Mouse (Mus musculus) spleen, postnatal 14 days (tissue): ENCODE measurements around the gene Olfr1390.
"Not testable (repeated sequence)": the region's sequence is repeated elsewhere in the genome, so short reads cannot be mapped to it uniquely, and the experiment has no call there.

Experiments used
- DNase-seq, 2 experiments: peaks; one replicate each; pipeline ENCODE4 v3.0.0; 2021 to 2022; ENCODE audit warnings: low spot score in 2 of 2

Gene Olfr1390

DNA sequence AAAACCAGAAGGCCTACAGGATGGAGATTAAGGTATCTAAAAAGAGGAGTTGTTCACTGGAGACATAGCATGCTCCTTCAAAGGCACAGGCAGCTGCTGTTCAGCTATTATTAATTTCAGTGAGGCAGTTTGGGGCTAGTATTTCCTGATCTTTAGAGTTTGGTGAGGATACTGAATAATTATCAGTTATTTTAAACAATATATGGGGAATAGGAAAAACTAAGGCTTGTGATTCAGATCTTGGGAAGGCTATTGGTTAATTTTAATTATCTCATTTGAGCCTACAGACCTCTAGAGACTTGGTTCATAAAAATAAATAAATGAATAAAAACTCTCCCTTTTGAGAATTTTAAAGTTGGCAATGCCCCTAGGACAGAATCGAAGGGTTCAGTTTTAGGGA, at the start of gene Olfr1390:
TSS of gene Olfr1390 (plus strand) at position 301 of the 400 bp plus-strand sequence.
- DNase-seq, result no peak

DNA sequence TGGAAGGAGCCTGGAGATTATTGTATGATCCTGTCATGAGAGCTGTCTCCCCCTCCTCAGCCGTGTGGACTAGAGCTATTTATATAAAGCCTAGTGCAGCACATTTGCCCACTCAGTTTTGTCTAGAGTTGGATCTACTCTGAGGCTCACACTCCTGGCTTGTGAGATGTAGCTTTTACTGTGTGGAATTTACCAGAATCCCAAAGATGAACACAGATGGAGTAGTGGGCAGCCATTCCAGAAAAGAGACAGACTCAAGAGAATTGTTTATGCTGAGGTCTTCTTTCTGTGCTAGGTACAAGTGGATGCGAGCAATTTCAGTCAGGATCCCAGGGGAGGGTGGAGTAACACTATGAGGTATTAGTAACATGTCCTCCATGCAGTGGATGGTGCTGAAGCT, 47.7 kb upstream of the Olfr1390 start:
- DNase-seq, result no peak

DNA sequence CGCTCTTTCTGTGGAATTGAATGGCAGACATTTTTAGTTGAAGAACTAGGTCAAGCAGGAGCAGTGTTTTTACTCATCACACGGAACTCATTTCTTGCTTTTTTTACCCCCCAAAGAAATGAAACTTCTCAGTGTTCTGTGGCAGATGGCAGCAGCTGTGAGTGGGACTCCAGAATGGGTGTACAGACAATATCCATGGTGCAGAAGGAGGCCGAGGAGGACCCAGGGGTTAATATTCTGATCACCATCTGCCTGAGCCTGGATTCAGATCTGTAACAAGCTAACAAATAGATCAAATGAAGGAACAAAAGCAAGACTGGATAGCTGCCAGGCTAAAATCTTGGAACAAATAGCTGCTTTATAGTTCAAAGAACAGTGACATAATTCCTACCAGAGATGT, 42.2 kb upstream of the Olfr1390 start:
- DNase-seq, result no peak

DNA sequence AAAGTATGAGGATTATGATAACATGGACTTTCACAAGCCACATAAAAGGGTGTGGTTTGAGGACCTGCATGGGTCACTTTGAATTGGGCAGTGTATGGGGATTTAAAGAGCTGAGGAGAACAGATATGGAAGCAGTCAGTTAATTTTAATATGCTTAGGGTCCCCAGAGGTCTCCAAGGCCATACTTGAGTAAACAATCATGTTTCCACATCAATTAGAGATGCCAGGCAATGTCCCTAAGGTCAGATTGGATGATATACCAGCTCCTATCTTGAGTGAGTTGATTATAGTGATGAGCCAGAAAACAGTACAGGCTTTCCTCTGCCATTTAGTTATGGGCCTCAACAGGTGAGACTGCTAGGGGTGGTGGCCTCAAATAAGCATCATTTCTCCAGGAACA, 30.5 kb upstream of the Olfr1390 start, which contains the start of gene Olfr10:
TSS of gene Olfr10 (plus strand) at position 301 of the 400 bp plus-strand sequence.
- no peak for DNase-seq

DNA sequence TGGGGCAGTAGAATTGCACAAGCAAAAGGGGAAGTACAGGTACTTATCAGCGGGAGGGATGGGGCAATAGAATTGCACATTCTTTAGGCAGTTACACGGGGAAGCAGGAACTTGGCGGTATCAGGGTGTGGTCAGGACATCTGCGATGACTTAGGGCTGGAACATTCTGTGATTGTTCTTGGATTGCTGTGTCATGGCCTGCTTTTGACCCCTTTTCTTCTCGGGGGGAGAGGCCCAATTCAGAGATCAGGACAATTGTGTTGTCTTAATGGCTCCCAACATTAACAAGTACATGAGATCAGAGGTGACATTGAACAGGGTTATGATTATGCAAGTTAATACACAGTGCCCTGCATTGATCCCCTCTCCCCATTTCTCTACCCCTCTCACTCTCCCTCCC, 26.4 kb upstream of the Olfr1390 start:
- DNase-seq, result not testable (repeated sequence)

DNA sequence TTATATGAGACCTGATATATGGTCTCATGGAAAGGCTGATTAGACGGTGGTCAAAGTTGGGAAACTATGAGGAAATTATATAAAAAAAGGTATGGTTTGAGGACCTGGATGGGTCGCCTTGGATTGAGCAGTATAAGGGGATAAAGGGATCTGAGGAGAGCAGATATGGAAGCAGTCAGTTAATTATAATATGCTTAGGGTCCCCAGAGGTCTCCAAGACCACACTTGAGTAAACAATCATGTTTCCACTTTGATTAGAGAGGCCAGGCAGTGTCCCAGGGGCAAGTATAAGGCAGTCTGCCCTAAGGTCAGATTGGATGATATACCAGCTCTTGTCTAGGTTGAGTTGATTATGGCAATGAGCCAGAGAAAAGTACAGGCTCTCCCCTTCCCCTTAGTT, 12.5 kb upstream of the Olfr1390 start, which contains the start of gene Olfr1391:
TSS of gene Olfr1391 (plus strand) at position 301 of the 400 bp plus-strand sequence.
- DNase-seq, result no peak

DNA sequence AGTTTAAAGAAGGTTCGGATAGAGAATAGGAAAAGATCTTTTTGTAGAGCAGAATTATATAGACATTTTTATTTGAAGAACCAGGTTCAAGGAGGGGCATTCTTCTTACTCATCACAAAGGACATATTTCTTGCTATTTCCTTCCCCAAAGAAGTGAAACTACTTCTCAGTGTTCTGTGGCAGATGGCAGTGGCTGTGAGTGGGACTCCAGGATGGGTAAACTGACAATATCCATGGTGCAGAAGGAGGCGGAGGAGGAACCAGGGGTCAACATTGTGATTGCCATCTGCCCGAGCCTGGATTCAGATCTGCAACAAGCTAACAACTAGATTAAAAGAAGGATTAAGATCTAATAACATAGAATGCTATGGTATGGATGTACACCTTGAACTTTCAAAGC, 8.3 kb upstream of the Olfr1390 start:
- no peak for DNase-seq

DNA sequence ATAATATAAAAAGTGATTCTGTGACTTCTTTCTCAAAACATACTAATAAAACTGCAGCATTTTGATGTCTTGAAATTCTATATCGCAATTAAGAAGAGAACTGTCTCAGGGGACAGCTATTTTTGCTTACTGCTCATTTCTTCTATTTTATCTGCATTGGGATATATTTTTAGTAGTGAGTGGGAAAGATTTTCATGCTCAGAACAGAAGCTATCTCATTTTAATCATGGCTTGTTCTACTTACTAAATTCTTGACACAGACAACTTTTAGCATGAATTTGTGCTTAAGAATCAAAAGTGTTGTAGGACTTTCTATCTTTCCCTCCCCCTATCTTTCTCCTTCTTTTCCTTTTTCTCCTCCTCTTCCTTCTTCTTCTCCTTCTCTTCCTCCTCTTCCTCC, 5.3 kb upstream of the Olfr1390 start:
- DNase-seq, result no peak

DNA sequence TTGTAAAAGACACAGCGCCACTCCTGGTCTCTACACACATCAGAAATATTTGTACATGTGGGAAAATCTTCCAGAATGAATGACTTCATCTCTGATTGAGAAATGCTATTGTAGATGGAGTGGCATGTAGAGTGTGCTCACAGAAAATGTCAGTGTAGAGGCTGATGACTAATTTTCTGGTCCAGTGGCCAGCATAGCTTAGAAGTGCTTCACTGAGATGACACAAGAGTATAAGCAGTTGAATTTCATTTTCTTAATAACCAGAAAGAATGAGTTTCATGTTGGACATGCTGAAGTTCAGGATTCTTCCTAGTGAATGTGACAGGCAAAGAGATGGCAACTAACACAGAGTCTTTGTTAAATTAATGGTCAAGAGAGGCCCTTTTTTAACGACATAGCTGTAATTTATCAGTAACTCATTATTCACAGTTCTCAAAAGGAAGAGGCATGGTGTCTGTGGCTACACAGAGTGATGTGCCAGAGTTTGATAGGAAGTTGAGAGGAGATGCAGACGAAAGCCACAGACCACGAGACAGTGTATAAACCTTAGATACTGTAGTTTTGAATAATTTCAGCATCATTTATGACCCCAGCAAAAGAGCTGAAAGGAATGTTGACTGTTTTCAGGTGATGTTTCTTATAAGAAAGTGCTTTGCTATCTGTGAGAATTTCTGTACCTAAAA, 2.3 kb downstream of the Olfr1390 start:
- no peak for DNase-seq

DNA sequence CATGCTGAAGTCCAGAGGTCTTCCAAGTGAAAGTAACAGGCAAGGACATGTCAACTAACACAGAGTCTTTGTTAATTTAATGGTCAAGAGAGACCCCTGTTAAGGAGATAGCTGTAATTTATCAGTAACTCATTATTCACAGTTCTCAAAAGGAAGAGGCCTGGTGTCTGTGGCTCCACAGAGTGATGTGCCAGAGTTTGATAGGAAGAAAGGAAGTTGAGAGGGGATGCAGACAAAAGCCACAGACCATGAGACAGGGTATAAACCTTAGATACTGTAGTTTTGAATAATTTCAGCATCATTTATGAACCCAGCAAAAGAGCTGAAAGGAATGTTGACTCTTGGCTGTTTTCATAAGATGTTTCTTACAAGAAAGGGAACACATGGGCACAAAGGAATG, 48.1 kb downstream of the Olfr1390 start:
- no peak for DNase-seq

DNA sequence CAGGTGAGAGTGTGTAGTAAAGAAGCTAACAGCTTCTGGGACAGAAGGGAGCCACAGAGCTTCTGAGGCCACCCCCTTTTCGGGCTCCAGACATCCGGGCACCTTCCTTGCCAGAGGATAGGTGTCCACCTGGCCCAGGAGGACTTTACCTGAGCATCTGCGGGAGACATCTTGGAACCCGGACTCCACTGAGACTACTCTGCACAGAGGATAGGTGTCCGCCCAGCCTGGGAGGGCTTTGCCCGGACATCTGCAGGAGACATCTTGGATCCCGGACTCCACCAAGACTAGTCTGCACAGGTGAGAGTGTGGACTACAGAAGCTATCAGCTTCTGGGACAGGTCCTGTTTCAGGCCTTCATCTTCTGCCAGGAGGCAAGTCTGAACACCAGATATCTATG, 51.1 kb downstream of the Olfr1390 start:
- not testable (repeated sequence) for DNase-seq
